Mouse (Mus musculus) kidney, adult 2 months (tissue): ENCODE results near the gene Map2k7. TPM values are rescaled to one million over a fixed set of nuclear protein-coding genes. Genes with fewer than 3 reads are reported as not detected.

Experiments used
- DNase-seq: peaks from one replicate; pipeline ENCODE4 v3.0.0; 2021
- H3K27ac ChIP-seq: fragments of 200-500 bp; 2 replicates; pipeline ENCODE4 v1.5.1; 2012; ENCODE audit warnings: low read depth, low read length, control low read depth, inconsistent platforms; ENCODE audit not compliant: insufficient read depth
- H3K27me3 ChIP-seq: fragments of 200-500 bp; replicated peaks from 2 replicates; pipeline ENCODE4 v1.6.1; 2012; ENCODE audit warnings: mild to moderate bottlenecking, moderate library complexity, low read length, inconsistent platforms; ENCODE audit not compliant: control insufficient read depth, insufficient read depth
- H3K36me3 ChIP-seq: fragments of 200-500 bp; 2 replicates; pipeline ENCODE4 v1.6.1; 2012; ENCODE audit warnings: mild to moderate bottlenecking, moderate library complexity, low read length, inconsistent platforms; ENCODE audit not compliant: control insufficient read depth, insufficient read depth
- H3K4me1 ChIP-seq: fragments of 200-500 bp; 2 replicates; pipeline ENCODE4 v1.6.1; 2011; ENCODE audit warnings: low read length; ENCODE audit not compliant: control insufficient read depth, insufficient read depth
- H3K4me3 ChIP-seq: fragments of 200-500 bp; 2 replicates; pipeline ENCODE4 v1.5.1; 2011; ENCODE audit warnings: mild to moderate bottlenecking, low read depth, low read length, control low read depth; ENCODE audit not compliant: insufficient read depth
- CTCF ChIP-seq: fragments of 200-500 bp; conservative IDR thresholded peaks from 2 replicates; pipeline ENCODE4 v1.5.1; 2011; ENCODE audit warnings: low read depth, mild to moderate bottlenecking, control low read depth, low read length, moderate library complexity, mixed read lengths; ENCODE audit not compliant: insufficient read depth, insufficient read length
- POLR2A ChIP-seq: fragments of 200-500 bp; IDR thresholded peaks from one replicate; pipeline ENCODE4 v1.6.1; 2011; ENCODE audit warnings: low read depth, low read length, control low read depth
- WGBS: fragments of 180-500 bp; shearing (Covaris S2); methylation state at CpG from one replicate; pipeline ENCODE4 v1.1.7; 2018; 5-methylcytosine and 5-hydroxymethylcytosine counted together
- polyA plus RNA-seq: library from polyadenylated mRNA; depleted of rRNA; stranded (reverse); fragments of >200 nt; gene quantifications from 2 replicates; pipeline ENCODE4 v1.2.3, GENCODE M21; 2012

Gene Map2k7
- polyA plus RNA-seq, 1 experiment: 32.2 TPM

- TF ChIP-seq POLR2A: no peak
- no peak for TF ChIP-seq CTCF
- Histone ChIP-seq H3K36me3 (no peaks in the 10 kb centered on the region; the same call in 1 of the 2 replicates), H3K27ac (no peak overlapping the region), H3K4me3 (no peak overlapping the region), H3K27me3 (no peaks in the 10 kb centered on the region), H3K4me1 (peaks cover 2% of the 10 kb centered on the region; the same call in 1 of the 2 replicates)
- 95% methylated on average over 5 of the region's 5 CpGs for WGBS
- no peak for DNase-seq
Observed at GRCm38 (mm10) chr8:4245061-4245460, 6.5 kb downstream of the Map2k7 start.

- Histone ChIP-seq H3K27ac (no peak overlapping the region), H3K4me3 (no peak overlapping the region), H3K4me1 (no peaks in the 10 kb centered on the region), H3K36me3 (no peaks in the 10 kb centered on the region; the same call in 1 of the 2 replicates), H3K27me3 (no peaks in the 10 kb centered on the region)
- 82% methylated on average over 13 of the region's 13 CpGs for WGBS
- no peak for DNase-seq
- TF ChIP-seq CTCF (no peak), POLR2A (no peak)
Observed at GRCm38 (mm10) chr8:4245737-4246136, 7.2 kb downstream of the Map2k7 start.

DNA sequence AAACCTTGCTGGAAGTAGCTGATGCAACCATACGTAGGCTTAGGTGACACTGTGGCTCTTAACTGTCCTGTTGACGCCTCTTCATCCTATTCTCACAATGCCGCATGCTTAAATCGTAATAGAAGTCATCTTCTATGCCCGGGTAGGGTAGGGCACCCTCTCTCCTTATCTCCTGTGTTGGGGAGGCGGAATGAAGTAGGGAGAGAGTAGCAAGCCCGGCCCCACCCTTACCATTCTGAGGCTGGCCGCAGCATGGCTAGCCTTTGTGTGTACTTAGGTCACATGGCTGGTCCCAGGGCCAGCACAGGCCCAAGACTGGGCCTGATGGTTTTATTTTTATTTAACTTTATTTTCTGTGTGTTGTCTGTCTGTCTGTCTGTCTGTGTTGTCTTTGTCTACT is 8.7 kb downstream of the Map2k7 start:
- no peaks in the 10 kb centered on the region; the same call in 1 of the 2 replicates for H3K36me3 ChIP-seq
- no peaks in the 10 kb centered on the region for H3K4me1 ChIP-seq
- no peak for DNase-seq
- H3K27ac ChIP-seq: no peak overlapping the region
- H3K27me3 ChIP-seq: no peaks in the 10 kb centered on the region
- 89% methylated on average over 8 of the region's 8 CpGs for WGBS
- no peak overlapping the region for H3K4me3 ChIP-seq
- TF ChIP-seq CTCF (no peak), POLR2A (no peak)

DNA sequence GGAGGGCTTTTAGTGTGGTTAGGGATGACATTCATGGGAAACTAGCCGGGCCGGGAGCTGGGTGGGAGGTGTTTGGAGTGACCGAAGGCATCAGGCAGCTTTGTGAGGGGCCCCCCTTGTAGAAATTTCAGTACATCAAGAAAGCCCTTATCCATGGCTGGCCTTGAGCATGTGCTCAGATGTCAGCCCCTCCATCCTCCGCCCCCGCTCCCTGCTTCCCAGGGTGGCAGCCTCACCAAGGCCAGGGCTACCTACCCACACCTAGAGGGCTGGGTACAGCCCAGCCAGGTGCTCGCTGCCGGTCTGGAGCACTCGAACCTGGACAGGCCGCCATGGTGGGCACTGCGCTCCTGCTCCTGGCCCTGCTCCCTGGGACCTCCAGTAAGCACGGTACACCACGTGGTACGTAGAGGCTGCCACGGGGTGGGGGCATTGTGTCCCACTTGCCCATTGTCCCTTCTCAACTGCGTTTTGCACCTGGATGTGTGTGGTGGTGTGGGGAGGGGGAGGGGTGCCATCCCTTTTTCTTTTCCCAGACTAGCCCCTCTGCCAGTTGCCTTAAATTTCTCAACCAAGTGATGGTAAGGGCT is 9.5 kb downstream of the Map2k7 start, which contains the start of gene Tgfbr3l:
Gene Tgfbr3l, plus strand, starts transcription at position 264 of the 590 bp plus-strand sequence.
- H3K36me3 ChIP-seq: no peaks in the 10 kb centered on the region; the same call in 1 of the 2 replicates
- H3K4me1 ChIP-seq: peaks cover 3% of the 10 kb centered on the region; the same call in 1 of the 2 replicates
- TF ChIP-seq POLR2A (no peak), CTCF (no peak)
- H3K27me3 ChIP-seq: no peaks in the 10 kb centered on the region
- no peak within 1 kb of the TSS for H3K4me3 ChIP-seq
- no peak for DNase-seq
- no peak within 1 kb of the TSS for H3K27ac ChIP-seq
- WGBS: 86% methylated on average over 15 of the region's 15 CpGs

- Histone ChIP-seq H3K27ac (no peak overlapping the region), H3K27me3 (no peaks in the 10 kb centered on the region), H3K4me3 (no peak overlapping the region), H3K4me1 (peaks cover 3% of the 10 kb centered on the region; the same call in 1 of the 2 replicates), H3K36me3 (no peaks in the 10 kb centered on the region; the same call in 1 of the 2 replicates)
- TF ChIP-seq POLR2A: no peak
- no peak for TF ChIP-seq CTCF
- 34% methylated on average over 29 of the region's 29 CpGs for WGBS
- peak; percentile 17 for DNase-seq
Observed at GRCm38 (mm10) chr8:4249213-4249612, 10.7 kb downstream of the Map2k7 start.

GRCm38 (mm10) chr8:4250306-4250970 is 11.9 kb downstream of the Map2k7 start:
- 51% methylated on average over 26 of the region's 26 CpGs for WGBS
- H3K36me3 ChIP-seq: no peaks in the 10 kb centered on the region; the same call in 1 of the 2 replicates
- peak; percentile 74 for TF ChIP-seq CTCF
- TF ChIP-seq POLR2A: no peak
- no peaks in the 10 kb centered on the region for H3K27me3 ChIP-seq
- no peak overlapping the region for H3K4me3 ChIP-seq
- H3K4me1 ChIP-seq: peaks cover 3% of the 10 kb centered on the region; the same call in 1 of the 2 replicates
- peak; percentile 85 for DNase-seq
- H3K27ac ChIP-seq: no peak overlapping the region

GRCm38 (mm10) chr8:4252116-4252760 is 13.7 kb downstream of the Map2k7 start:
- H3K27ac ChIP-seq: no peak overlapping the region
- H3K4me3 ChIP-seq: peak overlapping the region; percentile 84
- DNase-seq: no peak
- no peaks in the 10 kb centered on the region for H3K27me3 ChIP-seq
- H3K4me1 ChIP-seq: peaks cover 3% of the 10 kb centered on the region; the same call in 1 of the 2 replicates
- H3K36me3 ChIP-seq: no peaks in the 10 kb centered on the region; the same call in 1 of the 2 replicates
- WGBS: 42% methylated on average over 8 of the region's 8 CpGs
- TF ChIP-seq CTCF (no peak), POLR2A (no peak)
